Mouse (Mus musculus): ENCODE results near the gene Mmp3. TPM values are rescaled to one million over a fixed set of nuclear protein-coding genes. Genes with fewer than 3 reads are reported as not detected.
"Not testable (repeated sequence)": the region's sequence is repeated elsewhere in the genome, so short reads cannot be mapped to it uniquely, and the experiment has no call there.

Gene Mmp3
- not detected in 2 replicates for polyA plus RNA-seq (2015; fragmentation: Nextera tagmentation; extraction: Ambion mirVana)

DNA sequence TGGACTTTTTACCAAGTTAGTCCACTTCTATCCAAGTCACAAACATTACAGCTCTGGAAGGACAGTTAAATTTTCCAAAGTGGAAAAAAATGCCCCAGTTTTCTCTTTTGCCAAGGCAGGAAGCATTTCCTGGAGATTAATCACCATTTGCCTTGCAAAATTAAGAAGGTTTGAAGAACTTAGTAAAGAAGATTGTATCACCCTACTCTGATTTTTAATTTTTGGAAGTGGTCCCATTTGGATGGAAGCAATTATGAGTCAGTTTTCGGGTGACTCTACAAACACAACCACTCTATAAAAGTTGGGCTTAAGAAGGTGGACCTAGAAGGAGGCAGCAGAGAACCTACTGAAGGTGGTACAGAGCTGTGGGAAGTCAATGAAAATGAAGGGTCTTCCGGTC, at the start of gene Mmp3:
Gene Mmp3, plus strand, starts transcription at position 301 of the 400 bp plus-strand sequence.
- ATAC-seq = no peak
- Histone ChIP-seq H3K4me3 (ENCODE audit: low read depth, low read length) (no peak within 1 kb of the TSS), H3K4me1 (ENCODE audit: control insufficient read depth, insufficient read depth, low read length) (no peaks in the 10 kb centered on the region), H3K27me3 (ENCODE audit: control insufficient read depth, insufficient read depth, low read depth, low read length) (no peaks in the 10 kb centered on the region), H3K9me3 (replicated peaks; ENCODE audit: control insufficient read depth, low read length, poor library complexity, severe bottlenecking) (no peaks in the 10 kb centered on the region), H3K9ac (ENCODE audit: low read depth, low read length) (no peak within 1 kb of the TSS), H3K36me3 (ENCODE audit: control insufficient read depth, insufficient read depth, low read length) (no peaks in the 10 kb centered on the region), H3K27ac (ENCODE audit: low read length) (no peak within 1 kb of the TSS), H3K4me2 (ENCODE audit: low read length) (no peak within 1 kb of the TSS)
- WGBS = 91% methylated on average over 2 of the region's 2 CpGs

- not testable (repeated sequence) for H3K4me2 ChIP-seq (ENCODE audit: low read length); H3K27me3 ChIP-seq (ENCODE audit: control insufficient read depth, insufficient read depth, low read depth, low read length); H3K4me3 ChIP-seq (ENCODE audit: low read depth, low read length); H3K36me3 ChIP-seq (ENCODE audit: control insufficient read depth, insufficient read depth, low read length); H3K4me1 ChIP-seq (ENCODE audit: control insufficient read depth, insufficient read depth, low read length); ATAC-seq; H3K9ac ChIP-seq (ENCODE audit: low read depth, low read length); H3K27ac ChIP-seq (ENCODE audit: low read length); H3K9me3 ChIP-seq (replicated peaks; ENCODE audit: control insufficient read depth, low read length, poor library complexity, severe bottlenecking)
- WGBS = 81% methylated on average over 8 of the region's 8 CpGs
Measured at GRCm38 (mm10) chr9:7396556-7396955, 49.1 kb upstream of the Mmp3 start.

- Histone ChIP-seq H3K4me3 (ENCODE audit: low read depth, low read length) (no peak overlapping the region), H3K4me1 (ENCODE audit: control insufficient read depth, insufficient read depth, low read length) (no peaks in the 10 kb centered on the region), H3K27me3 (ENCODE audit: control insufficient read depth, insufficient read depth, low read depth, low read length) (no peaks in the 10 kb centered on the region), H3K9ac (ENCODE audit: low read depth, low read length) (no peak overlapping the region), H3K27ac (ENCODE audit: low read length) (no peak overlapping the region), H3K36me3 (ENCODE audit: control insufficient read depth, insufficient read depth, low read length) (no peaks in the 10 kb centered on the region), H3K9me3 (replicated peaks; ENCODE audit: control insufficient read depth, low read length, poor library complexity, severe bottlenecking) (no peaks in the 10 kb centered on the region), H3K4me2 (ENCODE audit: low read length) (no peak overlapping the region)
- 88% methylated on average over 2 of the region's 2 CpGs for WGBS
- ATAC-seq = no peak
Measured at GRCm38 (mm10) chr9:7453302-7453701, 7.7 kb downstream of the Mmp3 start.

DNA sequence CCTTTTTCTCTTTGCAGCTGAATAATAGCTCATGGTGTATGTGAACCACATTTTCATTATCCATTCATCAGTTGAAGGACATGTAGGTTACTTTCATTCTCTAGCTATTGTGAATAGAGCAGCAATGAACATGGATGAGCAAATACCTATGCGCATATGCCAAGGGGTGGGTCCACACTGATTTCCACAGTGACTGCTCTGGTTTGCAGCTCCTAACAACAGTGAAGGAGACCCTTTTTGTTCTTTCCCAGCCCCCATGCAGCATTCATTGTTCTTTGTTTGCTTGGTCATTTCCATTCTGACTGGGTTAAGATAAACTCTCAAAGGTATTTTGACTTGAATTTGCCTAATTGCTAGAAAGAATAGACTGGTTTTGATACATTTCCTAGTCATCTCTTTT, 24.6 kb downstream of the Mmp3 start:
- Histone ChIP-seq H3K9ac (ENCODE audit: low read depth, low read length) (no peak overlapping the region), H3K4me3 (ENCODE audit: low read depth, low read length) (no peak overlapping the region), H3K4me2 (ENCODE audit: low read length) (no peak overlapping the region), H3K27me3 (ENCODE audit: control insufficient read depth, insufficient read depth, low read depth, low read length) (no peaks in the 10 kb centered on the region), H3K27ac (ENCODE audit: low read length) (no peak overlapping the region), H3K9me3 (replicated peaks; ENCODE audit: control insufficient read depth, low read length, poor library complexity, severe bottlenecking) (no peaks in the 10 kb centered on the region), H3K4me1 (ENCODE audit: control insufficient read depth, insufficient read depth, low read length) (no peaks in the 10 kb centered on the region), H3K36me3 (ENCODE audit: control insufficient read depth, insufficient read depth, low read length) (no peaks in the 10 kb centered on the region)
- ATAC-seq = no peak
- 91% methylated on average over 1 of the region's 1 CpGs for WGBS

- ATAC-seq = no peak
- Histone ChIP-seq H3K27ac (ENCODE audit: low read length) (no peak overlapping the region), H3K4me3 (ENCODE audit: low read depth, low read length) (no peak overlapping the region), H3K4me1 (ENCODE audit: control insufficient read depth, insufficient read depth, low read length) (no peaks in the 10 kb centered on the region), H3K36me3 (ENCODE audit: control insufficient read depth, insufficient read depth, low read length) (no peaks in the 10 kb centered on the region), H3K4me2 (ENCODE audit: low read length) (no peak overlapping the region), H3K9me3 (replicated peaks; ENCODE audit: control insufficient read depth, low read length, poor library complexity, severe bottlenecking) (no peaks in the 10 kb centered on the region), H3K27me3 (ENCODE audit: control insufficient read depth, insufficient read depth, low read depth, low read length) (no peaks in the 10 kb centered on the region), H3K9ac (ENCODE audit: low read depth, low read length) (no peak overlapping the region)
- 75% methylated on average over 5 of the region's 5 CpGs for WGBS
Measured at GRCm38 (mm10) chr9:7483684-7484394, 38.2 kb downstream of the Mmp3 start.

- Histone ChIP-seq H3K27ac (ENCODE audit: low read length) (no peak overlapping the region), H3K9ac (ENCODE audit: low read depth, low read length) (no peak overlapping the region), H3K36me3 (ENCODE audit: control insufficient read depth, insufficient read depth, low read length) (no peaks in the 10 kb centered on the region), H3K4me3 (ENCODE audit: low read depth, low read length) (no peak overlapping the region), H3K27me3 (ENCODE audit: control insufficient read depth, insufficient read depth, low read depth, low read length) (no peaks in the 10 kb centered on the region), H3K9me3 (replicated peaks; ENCODE audit: control insufficient read depth, low read length, poor library complexity, severe bottlenecking) (no peaks in the 10 kb centered on the region), H3K4me2 (ENCODE audit: low read length) (no peak overlapping the region), H3K4me1 (ENCODE audit: control insufficient read depth, insufficient read depth, low read length) (no peaks in the 10 kb centered on the region)
- ATAC-seq = no peak
- WGBS = 85% methylated on average over 3 of the region's 3 CpGs
Measured at GRCm38 (mm10) chr9:7501138-7501537, 55.5 kb downstream of the Mmp3 start.

DNA sequence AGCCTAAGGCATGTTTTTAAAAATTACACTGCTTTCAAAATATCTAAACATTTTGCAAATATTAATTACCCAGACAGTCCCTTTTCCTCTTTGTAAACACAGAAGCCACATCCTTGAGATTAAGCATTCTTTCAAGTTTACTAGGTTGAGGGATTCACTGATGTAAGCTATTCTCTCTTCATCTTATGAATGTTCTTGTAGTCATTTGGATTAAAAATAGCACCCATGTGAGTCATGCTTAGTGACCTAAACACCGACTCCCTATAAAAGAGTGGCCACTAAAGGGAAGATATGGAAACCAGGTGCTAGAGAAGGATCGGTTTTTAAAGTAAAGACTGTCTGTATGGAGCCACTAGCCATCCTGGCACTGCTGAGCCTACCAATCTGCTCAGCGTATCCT, 56.4 kb downstream of the Mmp3 start, which contains the start of gene Mmp10:
Gene Mmp10, plus strand, starts transcription at position 302 of the 400 bp plus-strand sequence.
- H3K9ac ChIP-seq (ENCODE audit: low read depth, low read length) = no peak within 1 kb of the TSS
- H3K9me3 ChIP-seq (replicated peaks; ENCODE audit: control insufficient read depth, low read length, poor library complexity, severe bottlenecking) = no peaks in the 10 kb centered on the region
- no peaks in the 10 kb centered on the region for H3K4me1 ChIP-seq (ENCODE audit: control insufficient read depth, insufficient read depth, low read length)
- H3K4me2 ChIP-seq (ENCODE audit: low read length) = no peak within 1 kb of the TSS
- no peak within 1 kb of the TSS for H3K4me3 ChIP-seq (ENCODE audit: low read depth, low read length)
- no peaks in the 10 kb centered on the region for H3K27me3 ChIP-seq (ENCODE audit: control insufficient read depth, insufficient read depth, low read depth, low read length)
- no peak for ATAC-seq
- H3K27ac ChIP-seq (ENCODE audit: low read length) = no peak within 1 kb of the TSS
- 89% methylated on average over 3 of the region's 3 CpGs for WGBS
- no peaks in the 10 kb centered on the region for H3K36me3 ChIP-seq (ENCODE audit: control insufficient read depth, insufficient read depth, low read length)

Other genes with a start within 250 kb of the Mmp3 start
- gene Mmp13, start 173.3 kb upstream of the Mmp3 start, polyA plus RNA-seq (2015; fragmentation: Nextera tagmentation; extraction: Ambion mirVana) = 3.8 TPM in 1 of 2 replicates, not detected in the other
- gene Mmp12, start 101.4 kb upstream of the Mmp3 start, polyA plus RNA-seq (2015; fragmentation: Nextera tagmentation; extraction: Ambion mirVana) = not detected in 2 replicates
- gene Mmp1b, start 57.8 kb upstream of the Mmp3 start, polyA plus RNA-seq (2015; fragmentation: Nextera tagmentation; extraction: Ambion mirVana) = not detected in 2 replicates
- gene Mmp10, start 56.5 kb downstream of the Mmp3 start, polyA plus RNA-seq (2015; fragmentation: Nextera tagmentation; extraction: Ambion mirVana) = not detected in 2 replicates
- 0.14 and 0.38 TPM in 2 replicates for gene Mmp8, start 112.6 kb downstream of the Mmp3 start, polyA plus RNA-seq (2015; fragmentation: Nextera tagmentation; extraction: Ambion mirVana)
- gene Mmp27, start 125.6 kb downstream of the Mmp3 start, polyA plus RNA-seq (2015; fragmentation: Nextera tagmentation; extraction: Ambion mirVana) = not detected in 2 replicates
- gene Mmp20, start 182.4 kb downstream of the Mmp3 start, polyA plus RNA-seq (2015; fragmentation: Nextera tagmentation; extraction: Ambion mirVana) = not detected in 2 replicates
- gene Mmp7, start 246.3 kb downstream of the Mmp3 start, polyA plus RNA-seq (2015; fragmentation: Nextera tagmentation; extraction: Ambion mirVana) = not detected in 2 replicates

Measured in midbrain, embryonic 16.5 days (tissue).